Mouse (Mus musculus) heart, adult 2 months (tissue): ENCODE data around the gene H2afv. TPM values are rescaled to one million over a fixed set of nuclear protein-coding genes. Genes with fewer than 3 reads are reported as not detected.

Experiments
- DNase-seq, 2 experiments: peaks; one replicate each; pipeline ENCODE4 v3.0.0; 2021
- H3K27ac ChIP-seq: fragments of 200-600 bp; 2 replicates; pipeline ENCODE4 v1.8.1; 2022
- H3K27me3 ChIP-seq: fragments of 200-500 bp; 2 replicates; pipeline ENCODE4 v1.6.1; 2012; ENCODE audit warnings: mild to moderate bottlenecking, low read length, inconsistent platforms, mixed read lengths; ENCODE audit not compliant: control insufficient read depth, insufficient read depth
- H3K36me3 ChIP-seq: fragments of 200-500 bp; 2 replicates; pipeline ENCODE4 v1.6.1; 2012; ENCODE audit warnings: low read length, inconsistent platforms; ENCODE audit not compliant: control insufficient read depth, insufficient read depth
- H3K4me1 ChIP-seq: fragments of 200-500 bp; 2 replicates; pipeline ENCODE4 v1.6.1; 2011; ENCODE audit warnings: low read length; ENCODE audit not compliant: control insufficient read depth, insufficient read depth
- H3K4me3 ChIP-seq: fragments of 200-600 bp; 2 replicates; pipeline ENCODE4 v1.8.1; 2022
- H3K79me2 ChIP-seq: fragments of 200-500 bp; replicated peaks from 2 replicates; pipeline ENCODE4 v1.6.1; 2012; ENCODE audit warnings: mild to moderate bottlenecking, inconsistent platforms, low read length, moderate library complexity, mixed read lengths; ENCODE audit not compliant: control insufficient read depth, insufficient read depth
- H3K9ac ChIP-seq: fragments of 200-500 bp; 2 replicates; pipeline ENCODE4 v1.6.1; 2012; ENCODE audit warnings: low read depth, mild to moderate bottlenecking, control low read depth, inconsistent platforms, low read length, mixed read lengths
- CTCF ChIP-seq: fragments of 200-600 bp; IDR thresholded peaks from 2 replicates; pipeline ENCODE4 v1.8.1; 2022; ENCODE audit warnings: antibody characterized with exemption, mild to moderate bottlenecking, moderate library complexity
- EP300 ChIP-seq: fragments of 200-500 bp; IDR thresholded peaks from 2 replicates; pipeline ENCODE4 v1.6.1; 2011; ENCODE audit warnings: low read depth, low read length, control low read depth; ENCODE audit not compliant: insufficient read depth
- POLR2A ChIP-seq: fragments of 200-500 bp; IDR thresholded peaks from 2 replicates; pipeline ENCODE4 v1.6.1; 2011; ENCODE audit warnings: mild to moderate bottlenecking, low read depth, low read length, control low read depth; ENCODE audit not compliant: insufficient read depth
- WGBS: fragments of 180-500 bp; shearing (Covaris S2); methylation state at CpG from one replicate; pipeline ENCODE4 v1.1.7; 2018; 5-methylcytosine and 5-hydroxymethylcytosine counted together
- intact Hi-C: fragments of 180-260 bp; cut with DNase I; formaldehyde crosslinking; loops from one replicate; pipeline ENCODE4 v1.15.1; 2025
- polyA plus RNA-seq: library from polyadenylated mRNA; depleted of rRNA; stranded (reverse); fragments of >200 nt; gene quantifications from 2 replicates; pipeline ENCODE4 v1.2.3, GENCODE M21; 2012
- total RNA-seq, 2 experiments: library from RNA; stranded (reverse); gene quantifications; 2 replicates each; pipeline ENCODE4 v1.2.3; 2021

The H2afv gene
- total and polyA plus RNA-seq, 3 experiments: 46.3 to 80.8 (median 75.8) TPM

DNA sequence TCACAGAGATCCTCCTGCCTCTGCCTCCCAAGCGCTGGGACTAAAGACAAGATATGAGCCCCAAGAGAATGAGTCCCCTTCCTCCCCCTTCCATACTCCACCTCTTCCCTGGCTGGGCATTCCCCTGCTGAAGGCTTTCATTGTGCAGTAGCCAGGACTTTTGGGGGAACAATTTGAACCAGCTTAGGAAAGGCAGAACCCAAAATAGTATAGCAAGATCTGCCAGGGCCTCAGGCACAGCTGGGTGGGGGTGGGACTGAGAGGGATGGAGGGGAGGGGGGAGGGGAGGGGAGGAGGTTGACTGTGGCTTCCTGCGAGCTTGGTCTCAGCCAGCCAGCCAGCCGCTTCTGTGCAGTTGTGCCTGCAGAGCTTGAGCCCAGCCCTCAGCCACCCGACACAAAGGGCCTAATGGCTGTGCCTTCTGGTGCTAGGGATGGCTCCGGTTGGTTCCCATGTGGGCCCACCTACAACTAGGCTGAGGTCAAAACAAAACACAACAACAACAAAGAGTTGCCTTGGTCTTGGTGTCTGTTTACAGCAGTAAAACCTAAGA lies 34.1 kb downstream of the H2afv start:
- DNase-seq: no peak
- H3K79me2 ChIP-seq: no peaks in the 10 kb centered on the region
- no peaks in the 10 kb centered on the region; the same call in none of the 2 replicates for H3K36me3 ChIP-seq
- peaks cover 21% of the 10 kb centered on the region for H3K4me1 ChIP-seq
- no peak overlapping the region for H3K27ac ChIP-seq
- H3K4me3 ChIP-seq: no peak overlapping the region
- TF ChIP-seq EP300 (no peak), CTCF (no peak)
- WGBS: 37% methylated on average over 4 of the region's 5 CpGs
- H3K9ac ChIP-seq: no peak overlapping the region
- H3K27me3 ChIP-seq: no peaks in the 10 kb centered on the region
- intact Hi-C loops: loop anchor here (2.0 kb wide), 1 partner anchor 43 kb away; no protein-coding TSS in a partner anchor

DNA sequence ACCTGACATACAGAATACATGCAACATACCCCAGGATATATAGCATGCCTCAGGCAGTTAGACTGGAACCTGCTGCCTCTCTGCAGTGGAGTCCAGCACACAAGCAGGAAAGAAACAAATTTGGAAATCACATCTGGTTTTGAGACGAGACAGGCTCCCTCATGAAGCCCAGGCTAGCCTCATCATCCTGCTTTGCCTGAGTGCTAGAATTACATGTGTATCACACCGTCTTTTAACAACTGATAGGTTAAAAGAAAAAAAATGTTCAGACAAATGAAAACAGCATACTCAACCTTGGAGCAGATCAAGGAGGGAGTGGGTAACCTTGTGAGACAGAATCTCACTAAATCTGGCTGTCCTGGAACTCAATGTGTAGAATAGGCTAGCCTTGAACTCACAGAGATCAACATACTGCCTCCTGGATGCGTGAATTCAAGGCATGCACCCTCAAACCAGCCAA lies 37.1 kb downstream of the H2afv start:
- Histone ChIP-seq H3K27me3 (no peaks in the 10 kb centered on the region), H3K79me2 (no peaks in the 10 kb centered on the region), H3K36me3 (no peaks in the 10 kb centered on the region; the same call in none of the 2 replicates), H3K4me1 (peaks cover 28% of the 10 kb centered on the region), H3K4me3 (no peak overlapping the region), H3K27ac (peak overlapping the region; percentile 86), H3K9ac (no peak overlapping the region)
- no peak for DNase-seq
- TF ChIP-seq POLR2A (0 out of 2 replicates have a peak, but pooled peaks have one; percentile 10), CTCF (no peak), EP300 (no peak)
- intact Hi-C loops: no loop called here
- 73% methylated on average over 3 of the region's 3 CpGs for WGBS

DNA sequence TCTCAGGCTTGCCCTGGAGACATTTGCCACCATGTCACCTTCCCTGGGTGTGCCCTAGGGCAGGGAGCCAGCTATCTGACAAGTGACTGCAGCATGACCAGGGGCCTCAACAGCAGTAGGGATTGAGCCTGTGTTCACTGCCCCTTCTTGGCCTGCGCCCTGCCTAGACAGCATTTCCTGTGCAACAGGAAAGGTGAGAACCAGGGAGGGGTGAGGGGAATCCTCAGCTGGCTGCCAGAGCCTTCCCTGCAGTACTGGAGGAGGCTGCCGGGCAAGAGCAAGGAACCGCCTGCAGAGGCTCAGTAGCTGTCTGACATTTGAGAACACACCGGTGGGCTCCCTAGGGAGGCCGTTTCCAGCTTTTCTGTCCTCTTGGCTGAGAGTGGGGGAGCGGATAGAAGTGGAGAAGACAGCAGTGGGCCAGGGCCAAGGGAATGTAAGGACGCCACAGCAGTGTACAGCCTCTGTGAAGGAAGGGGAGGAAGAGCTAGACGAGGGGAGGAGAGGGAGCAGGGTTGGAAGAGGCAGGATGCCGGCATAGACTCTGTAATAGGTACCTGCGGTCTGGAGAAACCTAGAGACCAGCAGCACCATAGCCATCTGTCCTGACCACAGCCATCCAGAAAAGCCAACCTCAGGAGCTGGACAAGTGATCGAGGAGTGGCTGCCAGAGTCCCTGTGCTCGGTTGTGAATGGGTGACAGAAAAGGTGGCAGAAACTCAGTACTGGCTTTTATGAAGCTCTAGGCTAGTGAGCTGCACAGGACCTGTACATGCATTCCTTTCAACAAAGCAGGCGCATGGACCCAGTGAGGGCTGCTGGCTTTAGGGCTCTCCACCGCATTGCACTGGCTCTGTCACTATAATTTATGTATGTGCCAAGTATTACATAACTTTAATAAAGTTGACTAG lies 37.7 kb downstream of the H2afv start:
- no peaks in the 10 kb centered on the region for H3K27me3 ChIP-seq
- peaks cover 28% of the 10 kb centered on the region for H3K4me1 ChIP-seq
- peak; percentile 74 to 84 for DNase-seq
- H3K79me2 ChIP-seq: no peaks in the 10 kb centered on the region
- 21% methylated on average over 14 of the region's 14 CpGs for WGBS
- H3K4me3 ChIP-seq: no peak overlapping the region
- H3K27ac ChIP-seq: peak overlapping the region; percentile 86
- TF ChIP-seq EP300 (peak; percentile 70), CTCF (no peak), POLR2A (0 out of 2 replicates have a peak, but pooled peaks have one; percentile 2)
- intact Hi-C loops: no loop called here
- H3K36me3 ChIP-seq: no peaks in the 10 kb centered on the region; the same call in none of the 2 replicates
- peak overlapping the region; percentile 50 for H3K9ac ChIP-seq

- WGBS: 36% methylated on average over 4 of the region's 4 CpGs
- peak overlapping the region; percentile 28 for H3K9ac ChIP-seq
- H3K4me1 ChIP-seq: peaks cover 28% of the 10 kb centered on the region
- H3K4me3 ChIP-seq: no peak overlapping the region; the same call in 1 of the 2 replicates
- no peaks in the 10 kb centered on the region for H3K27me3 ChIP-seq
- TF ChIP-seq CTCF: no peak
- no peak for TF ChIP-seq POLR2A
- no peak for TF ChIP-seq EP300
- peak overlapping the region; percentile 86 for H3K27ac ChIP-seq
- intact Hi-C loops: no loop called here
- H3K79me2 ChIP-seq: no peaks in the 10 kb centered on the region
- no peaks in the 10 kb centered on the region; the same call in none of the 2 replicates for H3K36me3 ChIP-seq
- DNase-seq: peak; percentile 71 to 76
These were observed 38.6 kb downstream of the H2afv start for GRCm38 (mm10) chr11:6405591-6406081.

- TF ChIP-seq EP300 (no peak), POLR2A (no peak), CTCF (no peak)
- peak overlapping the region; percentile 28 for H3K9ac ChIP-seq
- DNase-seq: peak; percentile 35 to 53
These were observed 39.3 kb downstream of the H2afv start for GRCm38 (mm10) chr11:6404699-6405566.

More at GRCm38 (mm10) chr11:6404699-6405566, 39.3 kb downstream of the H2afv start:
- Histone ChIP-seq H3K36me3 (no peaks in the 10 kb centered on the region; the same call in none of the 2 replicates), H3K4me1 (peaks cover 25% of the 10 kb centered on the region), H3K79me2 (no peaks in the 10 kb centered on the region), H3K4me3 (no peak overlapping the region; the same call in 1 of the 2 replicates), H3K27ac (peak overlapping the region; percentile 86), H3K27me3 (no peaks in the 10 kb centered on the region)
- intact Hi-C loops: loop anchor here (1.0 kb wide), 1 partner anchor 16 kb away; the partner anchor contains the start of gene Zmiz2
- 56% methylated on average over 9 of the region's 9 CpGs for WGBS
